Mouse (Mus musculus) effector memory CD4-positive, alpha-beta T cell, adult 7 months (primary cell): ENCODE measurements around the gene Nop53. TPM values are rescaled to one million over a fixed set of nuclear protein-coding genes. Genes with fewer than 3 reads are reported as not detected.

ENCODE experiments used
- polyA plus RNA-seq: library from polyadenylated mRNA; unstranded; fragments of 100-300 nt; shearing (Covaris generic); gene quantifications from one replicate; pipeline ENCODE4 v1.2.1, GENCODE M21; 2017

The Nop53 gene
- 611 TPM for polyA plus RNA-seq

GRCm38 (mm10) chr7:15945721-15946536, at the start of gene Nop53:
Gene Nop53 (minus strand): TSS chr7:15946074.

GRCm38 (mm10) chr7:15967312-15967711, 21.4 kb upstream of the Nop53 start, which contains the start of gene Ehd2:
Gene Ehd2 (minus strand): TSS chr7:15967567.

GRCm38 (mm10) chr7:15922220-15922773, 23.6 kb downstream of the Nop53 start, which contains the start of gene Selenow:
Gene Selenow (minus strand): TSS chr7:15922402.

Other genes starting within 250 kb of the Nop53 start
- not detected for gene Obox5, start 195.9 kb downstream of the Nop53 start, polyA plus RNA-seq
- 0.57 TPM for gene Obox6, start 106.4 kb downstream of the Nop53 start, polyA plus RNA-seq
- not detected for gene Crx, start 66.1 kb downstream of the Nop53 start, polyA plus RNA-seq
- 0.34 TPM for gene Crxos, start 63.5 kb downstream of the Nop53 start, polyA plus RNA-seq
- 386 TPM for gene Selenow, start 23.7 kb downstream of the Nop53 start, polyA plus RNA-seq
- gene Ehd2, start 21.5 kb upstream of the Nop53 start, polyA plus RNA-seq: 0.12 TPM
- 5.0 TPM for gene Bicra, start 101.8 kb upstream of the Nop53 start, polyA plus RNA-seq
- gene Zfp541, start 115.7 kb upstream of the Nop53 start, polyA plus RNA-seq: 0.49 TPM
- gene Napa, start 152.4 kb upstream of the Nop53 start, polyA plus RNA-seq: 297 TPM
- 25.8 TPM for gene Kptn, start 173.8 kb upstream of the Nop53 start, polyA plus RNA-seq
- not detected for gene Slc8a2, start 183.8 kb upstream of the Nop53 start, polyA plus RNA-seq
- 44.3 TPM for gene Meis3, start 229.0 kb upstream of the Nop53 start, polyA plus RNA-seq